Mouse (Mus musculus): ENCODE data around the gene Pygm.

The Pygm gene

DNA sequence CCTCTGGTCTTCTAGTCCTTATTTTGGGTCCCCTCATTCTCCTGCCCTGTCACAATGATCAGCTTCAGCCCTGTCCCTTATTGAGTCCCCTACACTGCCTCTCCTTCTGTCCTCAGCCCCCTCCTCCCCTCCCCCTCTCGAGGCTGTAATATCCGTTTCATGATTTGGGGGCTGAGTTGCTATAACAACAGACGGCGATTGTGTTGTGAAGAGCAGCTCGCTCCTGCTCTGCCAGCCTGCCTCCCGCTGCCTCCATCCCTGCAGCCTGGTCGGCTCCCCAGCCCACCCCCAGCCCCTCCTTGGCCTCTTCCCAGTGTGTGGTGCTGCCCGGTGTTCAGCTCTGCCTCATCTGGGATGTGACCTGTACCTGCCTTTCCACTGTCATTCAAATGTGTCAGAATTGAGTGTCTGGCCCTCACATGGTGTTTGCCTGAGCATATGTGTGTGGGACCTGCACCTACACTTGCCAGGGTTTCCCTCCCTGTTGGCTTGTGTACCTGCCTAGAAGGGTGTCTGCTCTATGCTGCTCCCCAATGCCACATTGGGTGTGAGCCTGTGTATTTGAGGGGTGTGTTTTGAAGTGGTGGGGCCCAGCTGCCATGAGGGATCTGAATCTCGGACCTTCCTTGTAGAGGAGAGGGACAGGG lies 32.0 kb downstream of the Pygm start:
- no peak for DNase-seq

- DNase-seq: no peak
Observed at GRCm38 (mm10) chr19:6416894-6417761, 32.9 kb downstream of the Pygm start.

DNA sequence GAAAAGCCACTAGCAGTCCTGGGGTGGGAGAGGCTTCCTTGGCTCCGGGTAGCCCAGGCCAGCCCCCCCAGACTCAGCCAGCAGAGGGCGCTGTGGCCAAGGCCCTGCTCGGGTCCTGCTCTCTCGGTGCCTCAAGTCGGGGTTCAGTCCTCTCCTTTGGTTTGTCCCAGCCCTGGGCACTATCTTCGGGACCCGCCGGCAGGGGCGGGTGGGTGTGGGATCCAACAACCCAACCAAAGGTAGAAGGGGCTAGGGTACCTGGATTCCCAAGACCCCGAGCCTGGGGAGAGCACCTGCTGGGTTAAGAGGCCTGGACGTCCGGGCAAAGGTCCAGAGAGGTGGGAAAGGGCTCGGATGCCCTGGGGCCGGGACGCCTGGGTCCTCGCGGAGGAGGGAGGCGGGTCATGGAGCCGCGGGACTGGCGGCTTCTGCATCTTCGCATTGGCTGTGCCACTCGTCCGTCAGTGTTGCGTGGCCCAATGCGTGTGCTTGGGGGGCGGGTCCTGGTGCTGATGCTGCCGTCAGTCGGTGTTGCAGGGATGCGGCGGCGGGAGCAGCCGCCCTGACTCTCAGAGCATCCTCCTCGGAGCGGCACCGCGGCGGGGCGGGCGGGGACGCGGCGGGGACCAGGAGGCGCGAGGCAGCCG lies 34.2 kb downstream of the Pygm start, which contains the start of gene Nrxn2:
TSS of gene Nrxn2 (plus strand) at position 499 of the 647 bp plus-strand sequence.
- peak; percentile 89 for DNase-seq

- no peak for DNase-seq
Observed at GRCm38 (mm10) chr19:6418984-6419692, 34.9 kb downstream of the Pygm start.

GRCm38 (mm10) chr19:6419805-6420310 lies 35.7 kb downstream of the Pygm start:
- no peak for DNase-seq

DNA sequence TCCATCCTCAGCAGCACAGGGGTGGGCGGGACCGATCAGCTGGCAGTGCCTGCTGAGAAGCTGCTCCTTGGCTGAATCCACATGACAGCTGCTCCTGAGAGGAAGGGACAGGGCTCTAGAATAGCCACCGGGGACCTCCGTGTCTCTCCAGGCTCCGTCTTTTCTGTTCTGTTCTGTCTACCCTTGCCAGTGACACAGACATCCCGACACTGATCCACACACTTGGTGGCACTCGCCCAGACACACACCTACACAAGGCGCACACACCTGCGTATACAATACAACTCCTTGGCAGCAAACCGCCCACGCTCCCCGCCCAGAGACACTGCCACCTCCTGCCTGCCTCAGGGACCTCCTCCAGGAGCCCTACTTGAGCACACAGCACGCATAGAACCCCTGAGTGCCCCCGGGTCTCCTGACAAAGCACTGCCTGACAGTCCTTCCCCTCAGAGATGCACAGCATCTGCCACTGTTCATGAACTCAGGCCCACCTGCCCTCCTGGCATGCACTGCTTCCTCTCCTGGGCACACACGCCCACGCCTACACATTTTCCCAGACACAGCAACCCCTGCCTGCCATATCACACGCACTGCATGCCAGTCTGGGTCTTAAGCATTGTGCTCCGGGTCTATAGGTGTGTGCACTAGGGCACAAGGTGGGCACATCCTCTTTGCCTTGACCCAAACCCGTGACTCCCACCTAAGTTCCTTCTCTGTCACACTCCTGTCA lies 36.4 kb downstream of the Pygm start:
- DNase-seq: no peak

- no peak for DNase-seq
Observed at GRCm38 (mm10) chr19:6421211-6421590, 37.0 kb downstream of the Pygm start.

- DNase-seq: no peak
Observed at GRCm38 (mm10) chr19:6422014-6422413, 37.8 kb downstream of the Pygm start.

DNA sequence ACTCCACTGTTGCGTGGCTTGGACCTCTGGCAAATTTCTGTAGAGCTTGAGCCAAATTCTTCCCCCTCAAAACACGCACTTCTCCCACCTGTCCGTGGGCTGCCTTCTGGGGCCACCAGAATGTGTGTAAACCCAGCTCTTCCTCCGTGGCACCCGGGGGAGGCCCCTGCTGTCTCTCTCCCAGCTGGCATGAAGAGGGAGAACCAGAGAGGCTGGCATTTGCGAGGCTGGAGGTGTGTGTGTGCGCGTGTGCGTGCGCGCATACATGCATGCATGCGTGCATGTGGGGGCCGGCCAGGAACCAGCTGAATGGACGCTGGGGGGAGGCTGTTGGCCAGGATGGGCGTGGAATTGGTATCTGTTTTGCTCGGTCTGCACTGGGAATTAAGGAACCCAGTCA lies 39.0 kb downstream of the Pygm start:
- no peak for DNase-seq

DNA sequence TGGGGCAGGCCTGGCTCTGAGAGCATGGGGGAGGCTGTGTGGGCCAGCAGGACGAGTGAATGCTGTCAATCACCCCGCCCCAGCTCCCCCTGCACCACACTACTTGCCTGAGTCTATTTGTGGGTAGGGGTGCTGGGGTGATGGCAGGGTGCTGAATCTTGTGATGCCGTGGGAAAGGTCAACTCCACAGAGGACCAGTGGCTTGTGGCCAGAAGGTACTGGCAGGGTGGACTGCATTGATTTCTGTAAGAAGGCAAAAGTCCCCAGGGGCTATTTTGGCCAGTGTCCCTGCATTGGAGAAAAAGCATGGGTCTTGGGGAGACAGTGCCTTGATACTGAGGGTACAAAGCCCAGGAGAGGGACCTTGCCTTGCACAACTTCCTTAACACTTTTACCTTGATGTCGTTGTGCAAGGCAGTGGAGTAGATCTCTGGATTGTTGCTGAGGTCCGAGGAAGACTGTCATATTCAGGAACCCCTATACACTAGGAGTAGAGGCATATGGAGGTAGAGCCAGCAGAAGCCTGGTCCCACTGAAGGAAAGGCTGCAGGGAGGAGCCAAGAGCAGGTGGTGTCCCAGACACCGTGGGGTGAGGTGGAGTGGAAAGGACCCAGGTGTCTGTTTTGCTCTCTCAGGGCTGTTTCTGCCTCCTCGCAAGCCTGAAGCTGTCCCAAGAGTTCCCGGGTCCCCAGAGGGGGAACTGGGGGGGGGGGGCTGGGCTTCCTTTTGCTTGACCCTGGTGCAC lies 40.1 kb downstream of the Pygm start:
- no peak for DNase-seq

DNA sequence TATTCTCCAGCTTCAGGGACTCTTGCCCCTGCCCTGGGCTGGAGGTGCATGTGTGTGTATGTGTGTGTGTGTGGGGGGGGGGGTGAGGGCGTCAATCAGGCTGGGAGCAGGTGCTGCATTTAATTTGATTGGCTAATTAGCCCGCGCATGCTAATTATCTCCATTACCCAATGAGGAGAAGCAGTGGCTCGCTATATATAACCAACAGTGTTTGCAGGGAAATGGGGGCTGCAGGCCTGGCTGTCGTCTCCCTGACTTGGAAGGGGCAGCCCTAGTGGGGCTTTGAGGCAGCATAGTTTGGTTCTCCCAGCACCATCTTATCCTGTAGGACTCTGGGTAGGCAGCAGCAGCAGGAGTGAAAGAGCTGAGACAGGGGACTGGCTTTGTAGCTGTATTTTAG lies 41.4 kb downstream of the Pygm start:
- DNase-seq: no peak

DNA sequence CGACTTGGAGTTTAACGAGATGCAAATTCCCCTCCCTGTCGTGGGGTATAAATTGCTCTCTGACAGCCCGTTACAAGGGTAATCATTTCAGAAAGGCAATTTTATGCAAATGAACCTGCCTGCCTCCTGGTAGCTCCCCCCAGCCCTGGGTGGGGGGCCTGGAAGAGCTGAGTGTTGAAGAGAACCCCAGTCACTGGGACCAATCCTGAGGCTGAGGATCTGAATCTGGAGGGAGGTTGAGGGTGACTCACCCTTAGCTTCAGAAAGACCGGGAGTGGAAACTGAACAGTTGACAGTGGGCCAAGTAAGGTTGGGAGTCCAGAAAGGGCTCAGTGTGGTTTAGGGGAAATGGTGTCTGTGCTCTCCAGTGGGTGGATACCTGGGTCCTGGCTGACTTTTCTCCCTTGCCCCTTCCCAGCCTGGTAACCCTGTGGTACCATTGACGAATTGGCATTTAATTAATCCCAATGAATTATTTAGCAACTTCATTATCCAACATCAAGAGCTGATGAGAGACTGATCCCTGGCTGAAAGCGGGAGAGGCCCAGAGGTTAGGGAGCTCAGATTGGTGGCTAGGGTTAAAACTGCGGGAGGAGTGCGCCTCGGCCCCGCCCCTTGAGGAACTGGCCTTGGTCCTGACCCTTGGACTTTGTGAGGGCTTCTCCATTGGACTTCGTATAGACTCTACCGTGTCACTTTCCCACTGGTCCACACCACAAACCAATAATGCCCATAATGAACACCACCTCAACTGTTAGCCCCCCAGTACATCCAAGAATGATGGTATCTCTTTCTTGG lies 42.7 kb downstream of the Pygm start:
- peak; percentile 70 for DNase-seq

GRCm38 (mm10) chr19:6427653-6428434 lies 43.6 kb downstream of the Pygm start:
- peak; percentile 43 for DNase-seq

DNA sequence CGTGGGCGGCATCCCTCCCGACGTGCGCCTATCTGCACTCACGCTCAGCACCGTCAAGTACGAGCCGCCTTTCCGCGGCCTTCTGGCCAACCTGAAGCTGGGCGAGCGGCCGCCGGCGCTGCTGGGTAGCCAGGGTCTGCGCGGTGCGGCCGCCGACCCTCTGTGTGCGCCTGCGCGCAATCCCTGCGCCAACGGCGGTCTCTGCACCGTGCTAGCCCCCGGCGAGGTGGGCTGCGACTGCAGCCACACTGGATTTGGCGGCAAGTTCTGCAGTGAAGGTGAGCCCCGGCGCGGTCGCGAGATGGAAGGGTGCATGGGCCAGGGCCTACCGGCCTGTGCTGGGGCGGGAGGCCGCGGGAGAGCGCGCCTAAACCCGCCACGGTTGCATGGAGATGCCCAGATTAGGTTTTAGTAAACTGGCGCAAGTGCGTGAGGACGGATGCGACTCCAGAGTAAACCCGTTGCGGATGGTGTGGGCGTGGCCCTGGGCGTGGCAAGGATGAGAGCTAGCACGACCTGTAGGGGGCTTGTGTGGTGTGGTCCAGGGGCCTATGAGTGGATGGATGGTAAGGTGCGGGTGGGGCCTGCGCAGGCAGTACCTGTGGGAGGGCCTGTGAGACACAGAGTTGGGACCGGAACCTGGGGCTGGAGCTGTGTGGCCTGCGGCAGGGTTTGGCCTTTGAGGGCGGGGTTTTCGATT lies 44.5 kb downstream of the Pygm start:
- no peak for DNase-seq

DNA sequence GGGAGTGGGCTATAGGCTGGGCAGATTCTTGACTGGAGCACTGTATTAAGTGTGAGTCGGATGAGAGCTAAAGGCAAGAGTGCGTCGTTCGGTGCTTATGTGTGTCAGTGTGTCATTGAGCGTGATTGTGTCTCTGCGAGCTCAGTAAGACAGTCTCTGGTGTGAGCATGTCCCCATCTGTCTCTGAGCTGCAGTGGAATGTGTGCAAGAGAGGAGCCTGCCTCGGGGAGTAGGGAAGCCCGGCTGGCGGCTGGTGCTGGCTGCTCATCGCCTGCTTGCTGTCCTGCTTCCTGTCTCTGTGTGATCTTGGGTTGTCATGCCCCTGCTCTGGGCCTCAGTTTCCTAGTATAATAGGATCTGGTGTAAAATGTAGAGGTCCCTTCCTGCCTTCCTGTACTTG lies 58.8 kb downstream of the Pygm start:
- DNase-seq: no peak

GRCm38 (mm10) chr19:6445761-6446423 lies 61.7 kb downstream of the Pygm start:
- no peak for DNase-seq

GRCm38 (mm10) chr19:6446736-6447437 lies 62.7 kb downstream of the Pygm start:
- no peak for DNase-seq
